Mouse (Mus musculus) stomach, postnatal 0 days (tissue): ENCODE results near the gene C2cd2.

ENCODE experiments used
- CTCF ChIP-seq: IDR thresholded peaks from 2 replicates; pipeline ENCODE4 v1.5.1; 2016; ENCODE audit warnings: antibody characterized with exemption, low read depth, mild to moderate bottlenecking, moderate library complexity
- EP300 ChIP-seq: optimal IDR thresholded peaks from 2 replicates; pipeline ENCODE3; 2016; ENCODE audit warnings: antibody characterized with exemption

GRCm38 (mm10) chr16:97874376-97874775 is 88.0 kb downstream of the C2cd2 start:
- no peak for TF ChIP-seq CTCF
- no peak for TF ChIP-seq EP300
